Mouse (Mus musculus) lung, adult 2 months (tissue): ENCODE results near the gene Vwa5b1. TPM values are rescaled to one million over a fixed set of nuclear protein-coding genes. Genes with fewer than 3 reads are reported as not detected.

ENCODE experiments used
- DNase-seq: peaks from one replicate; pipeline ENCODE4 v3.0.0; 2022
- H3K4me1 ChIP-seq: fragments of 200-500 bp; 2 replicates; pipeline ENCODE4 v1.6.1; 2011; ENCODE audit warnings: low read length; ENCODE audit not compliant: control insufficient read depth, insufficient read depth
- H3K4me3 ChIP-seq: fragments of 200-500 bp; replicated peaks from 2 replicates; pipeline ENCODE3; 2011; ENCODE audit warnings: low read depth, mild to moderate bottlenecking, control low read depth, low read length; ENCODE audit errors: extremely low read depth
- CTCF ChIP-seq: fragments of 200-500 bp; IDR thresholded peaks from 2 replicates; pipeline ENCODE4 v1.5.1; 2011; ENCODE audit warnings: mild to moderate bottlenecking, low read length, control low read depth; ENCODE audit not compliant: insufficient read depth
- POLR2A ChIP-seq: fragments of 200-500 bp; IDR thresholded peaks from 2 replicates; pipeline ENCODE4 v1.6.1; 2011; ENCODE audit warnings: low read depth, mild to moderate bottlenecking, control low read depth, low read length, borderline replicate concordance; ENCODE audit errors: extremely low read depth
- WGBS: fragments of 180-500 bp; shearing (Covaris S2); methylation state at CpG from one replicate; pipeline ENCODE4 v1.1.7; 2018; 5-methylcytosine and 5-hydroxymethylcytosine counted together
- polyA plus RNA-seq: library from polyadenylated mRNA; depleted of rRNA; stranded (reverse); fragments of >200 nt; gene quantifications from 2 replicates; pipeline ENCODE4 v1.2.3, GENCODE M21; 2012; rRNA removed

Vwa5b1 gene
- polyA plus RNA-seq, 1 experiment = 0.09 TPM

- 49% methylated on average over 9 of the region's 9 CpGs for WGBS
- H3K4me1 ChIP-seq = no peaks in the 10 kb centered on the region
- H3K4me3 ChIP-seq = no peak overlapping the region
- no peak for TF ChIP-seq POLR2A
- no peak for TF ChIP-seq CTCF
- DNase-seq = no peak
Observed at GRCm38 (mm10) chr4:138517153-138517789, 118.4 kb downstream of the Vwa5b1 start.

GRCm38 (mm10) chr4:138516448-138516847 lies 119.2 kb downstream of the Vwa5b1 start:
- no peak overlapping the region for H3K4me3 ChIP-seq
- TF ChIP-seq POLR2A (no peak), CTCF (no peak)
- WGBS = 50% methylated on average over 3 of the region's 3 CpGs
- H3K4me1 ChIP-seq = no peaks in the 10 kb centered on the region
- no peak for DNase-seq

Other genes starting within 250 kb of the Vwa5b1 start
- gene Fam43b, start 239.4 kb downstream of the Vwa5b1 start, polyA plus RNA-seq = not detected in 2 replicates
- gene Mul1, start 201.2 kb downstream of the Vwa5b1 start, polyA plus RNA-seq = 15.2 and 16.5 TPM in 2 replicates
- gene Camk2n1, start 181.6 kb downstream of the Vwa5b1 start, polyA plus RNA-seq = 21.7 and 26.9 TPM in 2 replicates
- 0.69 and 0.93 TPM in 2 replicates for gene Pla2g2c, start 88.9 kb upstream of the Vwa5b1 start, polyA plus RNA-seq
- gene Ubxn10, start 101.3 kb upstream of the Vwa5b1 start, polyA plus RNA-seq = 25.2 and 28.6 TPM in 2 replicates
- 0.14 and 5.2 TPM in 2 replicates for gene Pla2g2f, start 121.7 kb upstream of the Vwa5b1 start, polyA plus RNA-seq
- 2.5 and 2.6 TPM in 2 replicates for gene Pla2g2d, start 139.9 kb upstream of the Vwa5b1 start, polyA plus RNA-seq
- 0.57 and 1.3 TPM in 2 replicates for gene Pla2g5, start 227.6 kb upstream of the Vwa5b1 start, polyA plus RNA-seq
- not detected in 2 replicates for gene Gm13030, start 238.1 kb upstream of the Vwa5b1 start, polyA plus RNA-seq
- 1.2 and 2.2 TPM in 2 replicates for gene Pla2g2e, start 242.1 kb upstream of the Vwa5b1 start, polyA plus RNA-seq